10 mouse cellular contexts compared by ENCODE assay signal in the genomic region with DNA sequence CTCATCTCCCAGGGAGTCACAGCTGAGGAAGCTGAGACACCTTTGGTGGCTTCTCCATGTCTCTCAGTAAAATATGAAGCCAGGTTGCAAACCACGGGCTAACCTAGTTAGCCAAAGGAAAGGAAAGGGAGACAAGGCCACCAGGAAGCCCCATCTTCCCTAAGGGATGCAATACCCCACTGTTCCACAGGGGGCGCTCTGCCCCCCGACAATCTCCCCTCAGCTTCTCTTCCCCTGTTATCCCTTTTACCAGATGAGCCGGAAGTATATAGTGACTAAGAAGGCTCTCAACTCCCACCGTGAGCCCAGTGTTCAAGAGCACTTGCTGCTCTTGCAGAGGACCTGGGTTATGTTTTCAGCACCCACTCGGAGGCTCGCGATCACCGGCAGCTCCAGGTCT.
DNase-seq lines count a peak whose midpoint lies in the region; ATAC-seq and TF ChIP-seq lines count a peak whose summit lies in the region.
"Had no signal": no experiment of that assay in that cellular context is flagged by ENCODE, and none has a peak within 500 bp of the region (broad histone marks: within the 10 kb centered on the region; RNA-seq: fewer than 3 reads in every experiment).

No protein-coding gene starts in this region.

- peak; percentile 64 for TF ChIP-seq CTCF in lung, embryonic 14.5 days (IDR thresholded peaks at IDR 0.05; ENCODE audit: low read depth)
- peak in 2 of 3 experiments; percentile 15 to 42; a peak in 3 of 6 replicates for TF ChIP-seq CTCF in MEL (IDR thresholded peaks at IDR 0.05 in 2 of 3, conservative IDR thresholded peaks at IDR 0.05 in 1 of 3; ENCODE audit: control insufficient read depth in 1 of 3, insufficient read depth in 1 of 3, low read depth in 2 of 3, low read length in 3 of 3, poor library complexity in 1 of 3, severe bottlenecking in 1 of 3)

- no peak for TF ChIP-seq POLR2A in MEL (IDR thresholded peaks at IDR 0.05; ENCODE audit: control insufficient read depth in 1 of 2, insufficient read depth in 1 of 2, low read depth in 1 of 2, low read length in 2 of 2, poor library complexity in 1 of 2)

- no peak overlapping the region for H3K4me3 ChIP-seq in heart, embryonic 15.5 days
- H3K4me3 ChIP-seq in lung, embryonic 14.5 days (ENCODE audit: low read depth, low read length), result no peak overlapping the region
- H3K4me3 ChIP-seq in MEL (ENCODE audit: control insufficient read depth in 1 of 2, insufficient read depth in 1 of 2, low read depth in 2 of 2, low read length in 2 of 2), result no peak overlapping the region
- H3K4me3 ChIP-seq in limb, embryonic 11.5 days (ENCODE audit: low read depth, low read length), result no peak overlapping the region
- H3K4me3 ChIP-seq: lung, embryonic 15.5 days had no signal

- intact Hi-C loops in heart, postnatal 10 days (cut with DNase I), result no loop called here

- H3K27ac ChIP-seq in heart, embryonic 15.5 days, result peak overlapping the region; percentile 94
- peak overlapping the region; percentile 8; the same call in 1 of the 2 replicates for H3K27ac ChIP-seq in lung, embryonic 14.5 days (ENCODE audit: low read depth)
- no peak overlapping the region for H3K27ac ChIP-seq in MEL (ENCODE audit: control insufficient read depth, low read depth, low read length)
- no peak overlapping the region for H3K27ac ChIP-seq in limb, embryonic 11.5 days (replicated peaks; ENCODE audit: low read depth, low read length)
- H3K27ac ChIP-seq: lung, embryonic 15.5 days had no signal

- H3K9me3 ChIP-seq in heart, embryonic 15.5 days (replicated peaks), result no peaks in the 10 kb centered on the region
- no peaks in the 10 kb centered on the region for H3K9me3 ChIP-seq in lung, embryonic 14.5 days (ENCODE audit: low read depth, low read length)
- no peaks in the 10 kb centered on the region for H3K9me3 ChIP-seq in MEL (replicated peaks; ENCODE audit: insufficient read depth, low read length)
- H3K9me3 ChIP-seq in limb, embryonic 11.5 days (ENCODE audit: control insufficient read depth, low read length), result no peaks in the 10 kb centered on the region
- H3K9me3 ChIP-seq: lung, embryonic 15.5 days had no signal

- 25% methylated on average over 9 of the region's 9 CpGs for WGBS in heart, embryonic 15.5 days
- 28% methylated on average over 9 of the region's 9 CpGs for WGBS in lung, embryonic 14.5 days
- WGBS in limb, embryonic 11.5 days, result 23% methylated on average over 9 of the region's 9 CpGs

- H3K36me3 ChIP-seq in heart, embryonic 15.5 days, result no peaks in the 10 kb centered on the region
- H3K36me3 ChIP-seq in lung, embryonic 14.5 days (ENCODE audit: insufficient read depth), result no peaks in the 10 kb centered on the region
- H3K36me3 ChIP-seq in MEL (ENCODE audit: control insufficient read depth in 1 of 2, insufficient read depth in 2 of 2, low read length in 2 of 2), result no peaks in the 10 kb centered on the region
- no peaks in the 10 kb centered on the region for H3K36me3 ChIP-seq in limb, embryonic 11.5 days (ENCODE audit: control insufficient read depth, insufficient read depth, low read length)
- H3K36me3 ChIP-seq: G1E; lung, embryonic 15.5 days had no signal

- TF ChIP-seq EP300 in MEL (IDR thresholded peaks at IDR 0.05; ENCODE audit: low read depth in 1 of 2, low read length in 2 of 2), result no peak

- H3K9ac ChIP-seq in heart, embryonic 15.5 days, result no peak overlapping the region
- H3K9ac ChIP-seq in lung, embryonic 14.5 days, result no peak overlapping the region
- H3K9ac ChIP-seq in MEL (ENCODE audit: control insufficient read depth, low read depth, low read length, poor library complexity, severe bottlenecking), result no peak overlapping the region
- no peak overlapping the region for H3K9ac ChIP-seq in limb, embryonic 11.5 days (ENCODE audit: low read length)
- H3K9ac ChIP-seq: lung, embryonic 15.5 days had no signal

- no peak for ATAC-seq in heart, embryonic 15.5 days (replicated peaks; ENCODE audit: insufficient number of reproducible peaks, insufficient read depth, low FRiP score, low read depth)
- ATAC-seq in lung, embryonic 14.5 days (ENCODE audit: insufficient read depth), result no peak
- no peak for ATAC-seq in limb, embryonic 11.5 days (ENCODE audit: insufficient number of reproducible peaks, low FRiP score, low TSS enrichment, low read depth)

- no peak for DNase-seq in heart, postnatal 10 days
- no peak for DNase-seq in lung, embryonic 14.5 days
- DNase-seq in lung, postnatal 14 days, result no peak
- no peak for DNase-seq in MEL (ENCODE audit: low read depth, low spot score)
- DNase-seq in limb, embryonic 11.5 days (ENCODE audit: low spot score), result peak; percentile 39
- no peak for DNase-seq in adrenal gland, postnatal 36 days
- DNase-seq: adrenal gland, postnatal 10 days had no signal

- peaks cover 5% of the 10 kb centered on the region; the same call in 1 of the 2 replicates for H3K27me3 ChIP-seq in heart, embryonic 15.5 days
- H3K27me3 ChIP-seq in lung, embryonic 14.5 days (ENCODE audit: insufficient read depth, low read length), result no peaks in the 10 kb centered on the region
- H3K27me3 ChIP-seq in MEL (ENCODE audit: control insufficient read depth in 1 of 2, insufficient read depth in 2 of 2, low read length in 2 of 2), result no peaks in the 10 kb centered on the region
- no peaks in the 10 kb centered on the region for H3K27me3 ChIP-seq in limb, embryonic 11.5 days (ENCODE audit: control insufficient read depth, insufficient read depth, low read length)

- no peak for TF ChIP-seq RAD21 in MEL (IDR thresholded peaks at IDR 0.05; ENCODE audit: low read depth, low read length)

- no peak overlapping the region for H3K4me2 ChIP-seq in heart, embryonic 15.5 days
- no peak overlapping the region for H3K4me2 ChIP-seq in lung, embryonic 14.5 days
- no peak overlapping the region for H3K4me2 ChIP-seq in limb, embryonic 11.5 days (ENCODE audit: low read depth, severe bottlenecking)
- H3K4me2 ChIP-seq: lung, embryonic 15.5 days had no signal

- no peaks in the 10 kb centered on the region for H3K79me2 ChIP-seq in MEL (ENCODE audit: control insufficient read depth, insufficient read depth, low read length, poor library complexity)

- H3K4me1 ChIP-seq in heart, embryonic 15.5 days (replicated peaks), result peaks cover 47% of the 10 kb centered on the region
- peaks cover 12% of the 10 kb centered on the region for H3K4me1 ChIP-seq in lung, embryonic 14.5 days (ENCODE audit: insufficient read depth)
- no peaks in the 10 kb centered on the region for H3K4me1 ChIP-seq in MEL (ENCODE audit: control insufficient read depth in 1 of 2, insufficient read depth in 2 of 2, low read length in 2 of 2)
- H3K4me1 ChIP-seq in limb, embryonic 11.5 days (ENCODE audit: control insufficient read depth, insufficient read depth, low read length), result peaks cover 63% of the 10 kb centered on the region

TF ChIP-seq in MEL, 35 proteins besides CTCF, POLR2A, EP300 and RAD21:
- TF ChIP-seq CHD2 (IDR thresholded peaks at IDR 0.05; ENCODE audit: low read length), result no peak
- TF ChIP-seq MAX (IDR thresholded peaks at IDR 0.05; ENCODE audit: low read length), result no peak
- TF ChIP-seq KAT2A (conservative IDR thresholded peaks at IDR 0.05; ENCODE audit: low read depth, low read length), result no peak
- no peak for TF ChIP-seq SIN3A (IDR thresholded peaks at IDR 0.05; ENCODE audit: low read length)
- no peak for TF ChIP-seq ZC3H11A (IDR thresholded peaks at IDR 0.05; ENCODE audit: low read depth, low read length)
- no peak for TF ChIP-seq MYB (IDR thresholded peaks at IDR 0.05; ENCODE audit: low read depth, low read length)
- TF ChIP-seq GABPA (IDR thresholded peaks at IDR 0.05; ENCODE audit: low read depth, low read length), result no peak
- no peak for TF ChIP-seq ZKSCAN1 (IDR thresholded peaks at IDR 0.05; ENCODE audit: low read depth, low read length)
- no peak for TF ChIP-seq BHLHE40 (IDR thresholded peaks at IDR 0.05; ENCODE audit: borderline replicate concordance, low read depth, low read length)
- TF ChIP-seq ETS1 (IDR thresholded peaks at IDR 0.05; ENCODE audit: low read depth, low read length), result no peak
- TF ChIP-seq TBP (IDR thresholded peaks at IDR 0.05; ENCODE audit: low read depth, low read length), result no peak
- TF ChIP-seq RCOR1 (IDR thresholded peaks at IDR 0.05; ENCODE audit: low read depth, low read length), result no peak
- no peak for TF ChIP-seq ZNF384 (IDR thresholded peaks at IDR 0.05; ENCODE audit: low read depth, low read length)
- no peak for TF ChIP-seq HCFC1 (IDR thresholded peaks at IDR 0.05; ENCODE audit: low read depth, low read length)
- TF ChIP-seq E2F4 (IDR thresholded peaks at IDR 0.05; ENCODE audit: borderline replicate concordance, low read depth, low read length), result no peak
- TF ChIP-seq MAZ (IDR thresholded peaks at IDR 0.05; ENCODE audit: low read depth, low read length), result no peak
- no peak for TF ChIP-seq POLR2AphosphoS2 (IDR thresholded peaks at IDR 0.05; ENCODE audit: low read length)
- no peak for TF ChIP-seq ZMIZ1 (IDR thresholded peaks at IDR 0.05; ENCODE audit: low read depth, low read length)
- no peak for TF ChIP-seq CHD1 (IDR thresholded peaks at IDR 0.05; ENCODE audit: low read depth, low read length)

Comparison
In these comparisons a context has a peak if more than half of its experiments do, and no peak if none do; other contexts are left out.
1. H3K27ac ChIP-seq: peak in heart, embryonic 15.5 days (single experiment) and lung, embryonic 14.5 days (single experiment); none in MEL (single experiment) and limb, embryonic 11.5 days (single experiment).